Mouse (Mus musculus): ENCODE results near the gene Zc3h4. TPM values are rescaled to one million over a fixed set of nuclear protein-coding genes. Genes with fewer than 3 reads are reported as not detected.

Zc3h4 gene
- total RNA-seq, 4 experiments from 2014 or later: 43.4 to 47.5 (median 46.2) TPM

- DNase-seq: no peak
Measured at GRCm38 (mm10) chr7:16401991-16402431, 1.3 kb downstream of the Zc3h4 start.

GRCm38 (mm10) chr7:16402449-16402848 is 1.7 kb downstream of the Zc3h4 start:
- no peak for DNase-seq

- no peak for DNase-seq
Measured at GRCm38 (mm10) chr7:16402968-16403948, 2.5 kb downstream of the Zc3h4 start.

- no peak for DNase-seq
Measured at GRCm38 (mm10) chr7:16404315-16405072, 3.8 kb downstream of the Zc3h4 start.

- peak; percentile 59 for DNase-seq
Measured at GRCm38 (mm10) chr7:16405073-16405455, 4.4 kb downstream of the Zc3h4 start.

- DNase-seq: peak; percentile 66
Measured at GRCm38 (mm10) chr7:16405516-16406351, 5.0 kb downstream of the Zc3h4 start.

GRCm38 (mm10) chr7:16406978-16407377 is 6.3 kb downstream of the Zc3h4 start:
- DNase-seq: no peak

GRCm38 (mm10) chr7:16411100-16411499 is 10.4 kb downstream of the Zc3h4 start:
- DNase-seq: no peak

GRCm38 (mm10) chr7:16412220-16412896 is 11.6 kb downstream of the Zc3h4 start:
- no peak for DNase-seq

GRCm38 (mm10) chr7:16412930-16413329 is 12.2 kb downstream of the Zc3h4 start:
- no peak for DNase-seq

GRCm38 (mm10) chr7:16415426-16415825 is 14.7 kb downstream of the Zc3h4 start:
- DNase-seq: no peak

GRCm38 (mm10) chr7:16417141-16417771 is 16.5 kb downstream of the Zc3h4 start:
- no peak for DNase-seq

- no peak for DNase-seq
Measured at GRCm38 (mm10) chr7:16418713-16419112, 18.0 kb downstream of the Zc3h4 start.

- DNase-seq: no peak
Measured at GRCm38 (mm10) chr7:16420493-16421118, 19.9 kb downstream of the Zc3h4 start.

GRCm38 (mm10) chr7:16422222-16422856 is 21.6 kb downstream of the Zc3h4 start:
- DNase-seq: no peak

GRCm38 (mm10) chr7:16423731-16424130 is 23.0 kb downstream of the Zc3h4 start:
- DNase-seq: no peak

GRCm38 (mm10) chr7:16425721-16426120 is 25.0 kb downstream of the Zc3h4 start:
- DNase-seq: no peak

GRCm38 (mm10) chr7:16426129-16426729 is 25.5 kb downstream of the Zc3h4 start:
- DNase-seq: peak; percentile 55

- no peak for DNase-seq
Measured at GRCm38 (mm10) chr7:16433352-16433971, 32.8 kb downstream of the Zc3h4 start.

All from adrenal gland, adult 8-10 months (tissue).